Mouse (Mus musculus) lung, postnatal 0 days (tissue): Measurements from ENCODE around the gene Svop.
A peak's percentile ranks its signal among the peaks of the same experiment; 100 is the strongest.

Experiments used
- CTCF ChIP-seq: IDR thresholded peaks from 2 replicates; pipeline ENCODE4 v1.5.1; 2016; ENCODE audit warnings: antibody characterized with exemption, mild to moderate bottlenecking
- EP300 ChIP-seq: IDR thresholded peaks from 2 replicates; pipeline ENCODE4 v1.6.1; 2016; ENCODE audit warnings: antibody characterized with exemption, mild to moderate bottlenecking, control low read depth

DNA sequence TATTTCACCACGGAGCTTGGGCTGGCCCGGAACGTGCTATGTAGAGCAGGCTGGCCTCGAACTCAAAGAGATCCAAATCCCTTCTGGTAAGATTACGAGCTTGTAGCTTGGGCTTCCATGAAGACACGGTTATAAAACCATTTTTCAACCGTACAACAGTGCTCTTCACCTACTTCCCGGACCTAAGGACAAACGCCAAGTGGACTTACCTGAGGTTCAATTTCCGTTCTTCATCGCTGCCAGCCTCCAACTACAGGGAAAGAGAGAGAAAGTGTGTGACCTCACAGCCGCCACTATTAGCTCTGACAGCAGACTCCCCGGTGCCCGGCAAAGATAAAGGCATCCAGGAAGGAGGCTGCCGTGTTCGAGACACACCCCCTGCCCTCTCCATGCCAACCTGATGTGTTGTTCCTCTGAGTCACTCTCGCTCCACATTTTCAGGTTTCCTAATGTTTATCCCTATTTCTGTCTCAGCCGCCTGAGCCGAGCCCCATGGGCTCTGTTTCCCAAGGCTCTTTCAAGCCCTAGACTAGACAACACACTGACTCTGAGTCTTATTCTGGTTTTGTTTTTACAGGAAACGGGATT lies 101.8 kb downstream of the Svop start:
- TF ChIP-seq CTCF (no peak), EP300 (peak; percentile 53)
